Mouse (Mus musculus) E14TG2a.4 (cell line): ENCODE results near the gene Map2k3.

Experiments used
- CTCF ChIP-seq: conservative IDR thresholded peaks from 2 replicates; pipeline ENCODE4 v1.5.1; 2014; ENCODE audit warnings: low read length
- NANOG ChIP-seq: IDR thresholded peaks from 2 replicates; pipeline ENCODE4 v1.6.1; 2014; ENCODE audit warnings: borderline replicate concordance, low read length, mixed read lengths
- POU5F1 ChIP-seq: IDR thresholded peaks from 2 replicates; pipeline ENCODE4 v1.6.1; 2014; ENCODE audit warnings: low read length, borderline replicate concordance

DNA sequence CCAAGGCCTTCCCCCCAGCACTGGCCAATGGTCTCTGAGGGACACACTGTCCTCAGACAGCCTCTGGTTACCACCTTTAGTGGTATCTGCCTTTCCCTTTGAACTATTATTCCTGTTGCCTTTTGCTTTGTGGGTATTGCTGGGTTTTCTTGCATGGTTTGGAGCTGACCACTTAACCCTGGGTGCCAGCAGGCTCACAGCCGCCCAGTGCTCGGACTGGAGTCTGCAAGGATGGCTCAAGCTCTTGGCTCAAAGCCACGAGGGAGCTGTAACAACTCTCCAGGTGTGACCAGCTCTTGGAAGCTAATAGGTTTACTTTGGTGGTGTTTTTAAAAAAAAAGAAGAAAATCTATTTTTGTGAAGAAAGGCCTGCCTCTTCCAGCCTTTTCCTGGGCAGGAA is 20.5 kb downstream of the Map2k3 start:
- TF ChIP-seq CTCF (no peak), POU5F1 (no peak), NANOG (no peak)
